Mouse (Mus musculus): Measurements from ENCODE around the gene Abl2. TPM values are rescaled to one million over a fixed set of nuclear protein-coding genes. Genes with fewer than 3 reads are reported as not detected.
"Not testable (repeated sequence)": the region's sequence is repeated elsewhere in the genome, so short reads cannot be mapped to it uniquely, and the experiment has no call there.

The Abl2 gene
- total RNA-seq (2021): 10 to 100 TPM; 24.5 to 28.7 TPM
- long read RNA-seq, experiment 1, partial matches to known transcripts: 0 of 2 reads
- long read RNA-seq, experiment 1, other reads (novel, unspliced or antisense): 2 of 2 reads
- long read RNA-seq, experiment 2, partial matches to known transcripts: 1 of 9 reads
- long read RNA-seq, experiment 2, other reads (novel, unspliced or antisense): 8 of 9 reads

DNA sequence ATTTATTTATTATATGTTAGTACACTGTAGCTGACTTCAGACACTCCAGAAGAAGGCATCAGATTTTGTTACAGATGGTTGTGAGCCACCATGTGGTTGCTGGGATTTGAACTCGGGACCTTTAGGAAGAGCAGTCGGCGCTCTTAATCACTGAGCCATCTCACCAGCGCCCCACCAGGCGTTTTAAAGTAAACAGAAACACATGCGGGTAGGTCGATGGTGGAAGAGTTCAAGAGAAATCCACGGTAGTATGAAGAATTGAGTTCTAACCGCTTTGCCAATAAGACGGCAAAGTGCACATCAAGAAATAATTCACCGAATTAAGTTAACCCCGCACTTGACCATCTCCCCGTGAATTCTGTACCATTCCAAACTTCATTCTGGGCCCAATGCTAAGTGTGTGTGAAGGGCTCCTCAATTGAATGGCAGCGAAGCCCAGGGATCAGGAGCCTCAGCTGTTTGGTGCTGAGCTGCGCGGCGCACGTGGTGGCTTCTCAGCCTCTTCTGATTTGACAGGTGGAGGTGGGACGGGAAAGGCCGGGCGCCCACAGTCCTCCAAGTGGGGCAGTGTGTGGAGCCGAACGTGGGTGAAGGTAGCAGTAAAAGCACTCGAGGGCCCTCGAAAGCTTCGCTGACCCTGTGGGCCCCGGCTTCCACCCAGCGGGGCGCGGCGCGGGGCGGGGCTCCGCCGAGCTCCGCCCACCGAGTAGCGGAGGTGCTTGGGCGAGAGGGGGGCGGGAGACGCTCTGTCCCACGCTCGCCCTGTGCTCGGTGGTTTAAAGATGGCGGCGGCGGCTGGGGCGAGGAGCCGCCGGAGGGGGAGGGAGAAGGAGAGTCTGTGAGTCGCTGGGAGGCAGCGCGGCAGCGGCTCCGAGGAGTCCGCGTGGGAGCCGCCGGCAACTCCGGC lies at the start of gene Abl2:
Abl2 (plus strand) TSS at position 763 of the 907 bp plus-strand sequence.
- peak; percentile 72 to 79 for DNase-seq (ENCODE audit: low spot score in 2 of 2)

DNA sequence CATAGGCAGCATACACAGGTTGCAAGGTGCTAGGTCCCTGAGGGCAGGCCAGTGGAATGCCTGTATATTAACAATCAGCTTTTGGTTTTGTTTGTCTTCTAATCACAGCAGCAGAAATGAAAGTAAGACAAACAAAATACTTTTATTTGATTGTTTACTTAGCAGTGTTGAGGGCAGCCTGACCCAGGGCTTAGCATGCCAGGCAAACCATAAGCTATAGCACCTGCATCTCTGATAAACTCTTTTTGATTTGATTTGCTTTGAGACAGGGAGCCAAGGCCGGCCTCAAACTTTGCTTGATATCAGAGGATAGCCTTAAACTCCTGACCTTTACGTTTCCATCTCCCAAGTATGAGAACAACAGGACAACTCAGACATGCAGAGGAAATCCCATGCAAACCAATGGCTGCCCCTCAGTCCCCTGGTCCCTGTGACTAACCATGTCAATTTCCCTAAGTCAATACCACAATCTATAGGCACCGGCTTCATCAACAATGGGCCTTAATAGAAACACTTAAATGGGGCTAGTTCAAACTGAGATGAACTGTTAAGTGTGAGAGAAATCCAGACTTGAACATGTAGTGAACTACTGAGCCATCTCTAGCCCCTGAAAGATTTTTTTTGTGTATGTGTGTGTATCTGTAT lies 38.3 kb upstream of the Abl2 start:
- no peak for DNase-seq (ENCODE audit: low spot score in 2 of 2)

DNA sequence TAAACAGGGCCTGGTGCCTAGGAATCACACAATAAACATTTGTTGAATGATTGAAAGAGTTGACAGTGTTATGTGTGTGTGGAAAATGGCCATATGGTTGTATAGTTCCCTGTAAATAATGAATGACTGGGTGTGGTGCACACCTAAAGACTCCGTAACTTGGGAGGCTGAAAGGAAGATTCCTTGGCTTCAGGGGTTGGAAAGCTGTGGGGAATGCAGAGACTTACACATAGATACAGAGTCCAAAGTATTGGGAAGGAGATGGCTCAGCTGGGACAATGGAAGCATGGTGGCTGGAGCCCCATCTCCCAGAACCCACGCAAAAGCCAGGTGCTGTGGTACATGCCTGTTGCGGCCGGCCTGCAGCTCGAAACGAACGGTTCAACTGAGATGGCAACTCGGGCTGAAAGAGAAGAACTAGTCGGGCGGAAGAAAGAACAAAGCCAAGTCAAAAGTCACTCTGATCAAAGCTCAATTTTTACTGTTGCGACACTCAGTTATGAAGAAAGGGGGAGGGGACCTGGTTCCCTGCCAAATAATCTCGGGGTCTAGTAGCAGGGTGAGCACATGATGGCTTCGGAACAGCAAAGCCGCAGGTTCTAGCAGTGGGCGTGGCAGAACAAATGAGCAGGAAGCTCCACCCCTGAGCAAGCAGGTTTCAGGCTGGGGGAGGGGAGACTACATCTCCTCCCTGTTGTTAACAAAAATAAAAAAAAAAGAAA lies 36.6 kb upstream of the Abl2 start:
- peak in 1 of 2 experiments; percentile 11 for DNase-seq (ENCODE audit: low spot score in 2 of 2)

DNA sequence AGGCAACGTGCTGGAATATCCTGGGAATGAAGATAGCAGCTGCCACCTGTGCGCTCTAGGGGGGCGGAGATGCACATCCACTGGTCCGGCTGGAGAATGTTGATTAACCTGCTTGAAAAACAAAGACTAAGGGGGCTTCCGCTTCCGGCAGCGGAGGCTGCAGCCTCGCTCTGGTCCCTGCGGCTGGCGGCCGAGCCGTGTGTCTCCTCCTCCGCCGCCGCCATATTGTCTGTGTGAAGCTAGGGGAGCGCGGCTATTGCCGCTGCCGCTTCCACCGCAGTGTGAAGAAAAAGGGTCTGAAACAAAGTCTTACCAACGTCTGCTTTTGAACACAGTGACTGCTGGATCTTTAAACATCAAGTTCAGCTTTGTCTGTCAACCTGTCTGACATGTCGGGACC lies 34.7 kb upstream of the Abl2 start, which contains the start of gene Gm10031:
Gm10031 (plus strand) TSS at position 171 of the 400 bp plus-strand sequence.
- not testable (repeated sequence) for DNase-seq (ENCODE audit: low spot score in 2 of 2)

GRCm38 (mm10) chr1:156532476-156533175 lies 26.0 kb upstream of the Abl2 start:
- DNase-seq (ENCODE audit: low spot score in 2 of 2): not testable (repeated sequence)

DNA sequence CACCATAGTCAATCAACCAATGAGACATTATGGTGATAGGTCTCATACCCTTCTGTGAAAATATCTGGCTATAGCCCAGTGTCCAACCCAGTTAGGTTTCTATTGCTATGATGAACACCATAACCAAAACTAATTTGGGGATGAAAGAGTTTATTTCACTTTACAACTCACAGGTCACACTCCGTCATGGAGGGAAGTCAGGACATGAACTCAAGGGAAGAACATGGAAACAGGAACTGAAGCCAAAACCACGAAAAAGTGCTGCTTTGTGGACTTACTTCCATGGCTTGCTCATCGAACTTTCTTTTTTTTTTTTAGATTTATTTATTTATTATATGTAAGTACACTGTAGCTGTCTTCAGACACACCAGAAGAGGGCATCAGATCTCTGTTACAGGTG lies 25.1 kb upstream of the Abl2 start:
- DNase-seq (ENCODE audit: low spot score in 2 of 2): no peak

GRCm38 (mm10) chr1:156533911-156534310 lies 24.7 kb upstream of the Abl2 start:
- no peak for DNase-seq (ENCODE audit: low spot score in 2 of 2)

DNA sequence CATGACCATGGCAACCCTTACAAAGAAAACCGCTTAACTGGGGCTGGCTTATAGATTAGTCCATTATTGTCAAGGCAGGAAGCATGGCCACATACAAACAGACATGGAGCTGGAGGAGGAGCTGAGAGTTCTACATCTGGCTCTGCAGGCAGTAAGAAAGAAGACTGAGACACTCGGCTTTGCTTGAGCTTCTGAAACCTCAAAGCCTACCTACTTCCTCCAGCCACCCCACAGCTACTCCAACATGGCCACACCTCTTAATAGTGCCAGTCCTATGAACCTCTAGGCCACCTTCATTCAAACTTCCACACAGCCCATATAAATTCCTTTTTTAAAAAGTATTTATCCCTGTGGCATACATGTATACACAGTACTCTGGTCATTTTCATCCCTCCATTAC lies 21.6 kb upstream of the Abl2 start:
- DNase-seq (ENCODE audit: low spot score in 2 of 2): no peak

GRCm38 (mm10) chr1:156537701-156538100 lies 20.9 kb upstream of the Abl2 start:
- DNase-seq (ENCODE audit: low spot score in 2 of 2): no peak

GRCm38 (mm10) chr1:156538382-156538781 lies 20.2 kb upstream of the Abl2 start:
- no peak for DNase-seq (ENCODE audit: low spot score in 2 of 2)

DNA sequence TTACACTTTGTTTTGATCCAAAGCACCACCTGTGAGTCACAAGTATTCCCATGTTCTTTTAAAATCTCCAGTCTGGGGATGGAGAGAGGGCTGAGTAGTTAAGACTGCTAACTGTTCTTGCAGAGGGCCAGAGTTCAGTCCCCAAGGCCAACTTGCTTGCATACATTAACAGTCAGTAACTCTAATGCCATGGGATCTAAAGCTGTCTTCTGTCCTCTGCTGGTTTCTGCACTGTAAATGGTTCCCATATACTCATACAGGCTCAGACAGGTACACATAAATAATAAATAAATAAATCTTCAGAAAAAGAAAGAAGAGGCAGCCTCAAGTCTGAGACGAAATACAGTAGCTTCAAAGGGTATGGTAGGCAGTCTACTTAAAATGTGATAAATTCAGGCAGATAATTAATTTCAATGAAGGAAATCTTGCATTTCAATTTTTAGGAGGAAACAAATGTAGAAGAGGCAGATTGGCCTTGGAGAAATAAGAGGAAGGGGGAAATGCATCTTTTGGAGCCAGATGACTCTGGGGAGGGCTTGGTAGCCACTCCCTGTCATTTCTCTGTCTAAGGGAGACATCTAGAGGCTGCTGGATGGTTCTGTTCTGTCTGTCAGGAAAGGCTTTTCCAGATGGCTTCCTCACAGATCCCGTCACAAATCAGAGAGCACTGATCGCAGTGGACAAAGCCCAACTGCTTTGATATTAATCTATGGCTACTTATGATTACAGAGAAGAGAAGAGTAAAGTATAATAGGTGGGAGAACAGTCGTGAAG lies 18.6 kb upstream of the Abl2 start:
- no peak for DNase-seq (ENCODE audit: low spot score in 2 of 2)

DNA sequence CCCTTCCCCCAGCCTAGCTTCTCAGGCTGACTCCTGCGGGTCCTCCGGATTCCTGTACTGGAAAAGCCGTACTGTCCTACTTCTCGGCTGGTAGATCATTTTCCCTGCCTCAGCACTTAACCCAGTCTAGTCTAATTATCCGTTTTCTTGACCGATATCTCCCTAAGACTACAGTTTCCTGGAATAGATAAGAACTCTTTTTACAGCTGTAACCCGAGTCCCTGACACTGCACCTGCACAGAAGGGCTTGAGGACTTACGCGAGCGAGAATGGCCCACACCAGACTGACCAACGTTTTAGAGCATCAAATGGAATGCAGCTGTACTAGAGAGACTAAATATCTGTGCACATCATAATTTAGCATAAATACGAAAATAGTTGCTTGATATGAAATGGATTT lies 14.6 kb upstream of the Abl2 start:
- no peak for DNase-seq (ENCODE audit: low spot score in 2 of 2)

DNA sequence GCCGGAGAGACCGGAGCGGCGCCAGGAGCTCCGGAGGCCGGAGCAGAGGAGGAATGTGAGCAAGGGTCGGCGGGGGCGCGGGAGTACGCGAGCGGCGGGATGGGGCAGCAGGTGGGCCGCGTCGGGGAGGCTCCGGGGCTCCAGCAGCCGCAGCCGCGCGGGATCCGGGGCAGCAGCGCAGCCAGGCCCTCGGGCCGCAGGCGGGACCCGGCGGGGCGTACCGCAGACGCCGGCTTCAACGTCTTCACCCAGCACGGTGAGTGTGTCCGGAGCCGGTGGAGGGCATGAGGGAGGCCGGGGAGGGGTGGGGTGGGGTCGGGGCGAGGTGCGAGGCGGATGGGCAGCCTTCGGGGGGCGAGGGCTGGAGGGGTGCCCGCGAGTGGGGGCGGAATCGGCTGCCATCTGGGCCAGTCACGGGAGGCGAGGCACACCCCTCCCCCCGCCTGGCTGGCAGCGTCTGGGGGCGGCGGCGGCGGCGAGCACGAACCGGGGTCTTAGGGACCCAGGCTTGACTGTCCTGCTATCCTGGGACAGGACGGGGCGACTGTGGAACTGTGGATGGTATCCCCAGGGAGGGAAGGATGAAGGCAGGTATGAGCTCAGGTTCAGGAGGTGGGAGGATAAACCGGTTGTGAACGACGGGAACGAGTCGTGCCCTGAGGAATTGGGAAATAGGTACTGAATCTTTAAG lies 509 bp downstream of the Abl2 start:
- DNase-seq (ENCODE audit: low spot score in 2 of 2): peak; percentile 9 to 29

DNA sequence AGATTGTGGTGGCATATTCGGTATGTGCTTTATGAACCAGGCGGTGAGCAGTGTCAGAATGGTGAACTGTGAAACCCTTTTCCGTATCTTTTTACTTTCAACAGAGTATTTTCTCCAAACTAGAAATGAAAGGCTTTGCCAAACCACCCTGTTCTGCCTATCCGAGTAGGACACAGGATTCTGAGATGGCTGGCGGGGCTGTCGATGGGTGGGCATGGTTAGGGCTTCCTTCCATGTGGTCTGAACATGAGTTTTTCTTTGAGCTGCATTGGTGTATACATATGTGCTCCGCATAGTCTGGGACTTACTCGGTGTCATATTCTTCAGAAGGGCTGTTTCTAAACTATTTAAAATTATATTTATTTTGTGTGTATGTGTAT lies 1.0 kb downstream of the Abl2 start:
- DNase-seq (ENCODE audit: low spot score in 2 of 2): no peak

DNA sequence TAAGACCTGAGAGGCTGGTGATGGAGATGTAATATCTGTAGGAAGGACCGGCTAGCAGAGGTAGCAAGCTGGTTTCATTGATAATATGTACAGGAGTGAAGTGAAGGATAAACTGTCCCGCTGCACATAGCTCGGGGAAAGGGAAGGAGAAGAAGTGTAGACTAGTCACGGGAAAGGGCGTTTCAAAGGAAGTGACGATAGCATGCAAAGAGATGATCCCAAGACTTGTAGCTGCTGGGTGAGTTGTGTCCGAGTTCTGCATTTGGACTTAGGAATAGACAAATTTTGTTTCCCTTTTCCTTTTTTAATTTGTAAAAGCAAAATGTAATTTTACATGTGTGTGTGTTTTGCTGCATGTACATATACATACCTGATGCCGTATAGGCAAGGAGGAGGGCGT lies 1.9 kb downstream of the Abl2 start:
- DNase-seq (ENCODE audit: low spot score in 2 of 2): no peak

GRCm38 (mm10) chr1:156565328-156565727 lies 6.7 kb downstream of the Abl2 start:
- no peak for DNase-seq (ENCODE audit: low spot score in 2 of 2)

- no peak for DNase-seq (ENCODE audit: low spot score in 2 of 2)
Observed at GRCm38 (mm10) chr1:156566132-156566531, 7.5 kb downstream of the Abl2 start.

DNA sequence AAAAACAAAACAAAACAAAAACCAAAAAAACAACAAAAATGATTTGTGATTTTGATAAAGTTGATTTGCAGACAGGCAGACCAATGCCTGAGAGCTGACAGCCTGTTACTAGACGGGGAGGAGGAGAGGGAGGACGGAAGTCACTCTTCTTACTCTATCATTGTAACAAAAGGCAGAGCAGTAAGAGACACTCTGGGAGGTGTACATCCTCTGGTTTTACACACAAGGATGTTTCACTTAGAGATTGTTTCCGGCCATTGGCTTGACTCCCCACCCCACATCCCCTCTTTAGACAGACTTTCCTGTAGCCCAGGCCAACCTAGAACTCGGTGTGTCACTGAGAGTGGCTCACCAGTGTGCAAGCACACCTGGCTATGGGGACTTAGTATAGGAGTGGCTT lies 11.0 kb downstream of the Abl2 start:
- no peak for DNase-seq (ENCODE audit: low spot score in 2 of 2)

DNA sequence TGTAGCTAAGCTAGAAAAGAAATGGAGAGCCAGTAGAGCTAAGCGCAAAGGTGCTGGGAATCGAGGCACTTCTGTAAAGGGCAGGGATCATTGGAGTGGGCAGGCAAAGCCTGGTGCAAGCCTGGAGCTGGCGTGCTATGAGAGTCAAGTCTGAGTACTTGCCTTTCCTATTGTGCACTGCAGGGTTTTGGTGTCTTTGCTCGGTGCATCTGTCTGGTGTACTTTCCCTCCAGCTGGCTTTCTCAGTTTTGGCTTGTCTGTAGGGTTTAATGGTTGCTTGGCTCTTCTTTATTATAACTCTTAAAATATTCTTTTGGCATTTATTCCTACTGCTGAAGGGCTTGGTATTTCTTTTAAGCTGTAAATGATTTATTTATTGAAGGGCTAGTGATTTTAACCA lies 14.4 kb downstream of the Abl2 start:
- no peak for DNase-seq (ENCODE audit: low spot score in 2 of 2)

All from adrenal gland, postnatal 4 days (tissue).